Mouse (Mus musculus): ENCODE measurements at regions not wholly inside any gene's neighbourhood (a gene's known extent, or its start where the extent isn't known, plus 50 kb on each side); places are given as distances from the start of the nearest gene placed in this dataset.

- no peak for DNase-seq
- TF ChIP-seq EP300 (IDR thresholded peaks at IDR 0.05; ENCODE audit: insufficient read depth, low read depth, low read length), result no peak
- no peak for TF ChIP-seq POLR2A (IDR thresholded peaks at IDR 0.05; ENCODE audit: insufficient read depth, low read depth, low read length)
- no peak for TF ChIP-seq CTCF (IDR thresholded peaks at IDR 0.05)
- intact Hi-C loops (cut with DNase I), result no loop called here
- 69% methylated on average over 6 of the region's 6 CpGs for WGBS
- H3K27ac ChIP-seq, result no peak overlapping the region
- H3K27me3 ChIP-seq (ENCODE audit: control insufficient read depth, insufficient read depth, low read length), result no peaks in the 10 kb centered on the region
- no peak overlapping the region for H3K4me3 ChIP-seq
- no peaks in the 10 kb centered on the region for H3K79me2 ChIP-seq (replicated peaks; ENCODE audit: control insufficient read depth, insufficient read depth, low read length)
- peaks cover 2% of the 10 kb centered on the region; the same call in 1 of the 2 replicates for H3K36me3 ChIP-seq (ENCODE audit: control insufficient read depth, insufficient read depth, low read length)
- no peak overlapping the region for H3K9ac ChIP-seq (ENCODE audit: low read depth, low read length)
- H3K4me1 ChIP-seq (ENCODE audit: control insufficient read depth, insufficient read depth, low read length), result no peaks in the 10 kb centered on the region; the same call in 1 of the 2 replicates
These were observed 127.9 kb upstream of the Adra1d start for GRCm38 (mm10) chr2:131689996-131690395.

GRCm38 (mm10) chr2:131688282-131688681, 126.2 kb upstream of the Adra1d start:
- H3K9ac ChIP-seq (ENCODE audit: low read depth, low read length), result no peak overlapping the region
- H3K4me3 ChIP-seq, result no peak overlapping the region
- H3K36me3 ChIP-seq (ENCODE audit: control insufficient read depth, insufficient read depth, low read length), result peaks cover 2% of the 10 kb centered on the region; the same call in 1 of the 2 replicates
- WGBS, result 92% methylated on average over 2 of the region's 2 CpGs
- H3K27ac ChIP-seq, result no peak overlapping the region
- no peaks in the 10 kb centered on the region; the same call in 1 of the 2 replicates for H3K4me1 ChIP-seq (ENCODE audit: control insufficient read depth, insufficient read depth, low read length)
- H3K27me3 ChIP-seq (ENCODE audit: control insufficient read depth, insufficient read depth, low read length), result no peaks in the 10 kb centered on the region
- no peak for DNase-seq
- H3K79me2 ChIP-seq (replicated peaks; ENCODE audit: control insufficient read depth, insufficient read depth, low read length), result no peaks in the 10 kb centered on the region
- no peak for TF ChIP-seq EP300 (IDR thresholded peaks at IDR 0.05; ENCODE audit: insufficient read depth, low read depth, low read length)
- no peak for TF ChIP-seq POLR2A (IDR thresholded peaks at IDR 0.05; ENCODE audit: insufficient read depth, low read depth, low read length)
- no peak for TF ChIP-seq CTCF (IDR thresholded peaks at IDR 0.05)
- intact Hi-C loops (cut with DNase I), result no loop called here

- no peak overlapping the region for H3K27ac ChIP-seq
- no peak for DNase-seq
- intact Hi-C loops (cut with DNase I), result no loop called here
- H3K4me3 ChIP-seq, result no peak overlapping the region
- no peaks in the 10 kb centered on the region for H3K27me3 ChIP-seq (ENCODE audit: control insufficient read depth, insufficient read depth, low read length)
- TF ChIP-seq EP300 (IDR thresholded peaks at IDR 0.05; ENCODE audit: insufficient read depth, low read depth, low read length) (no peak), CTCF (IDR thresholded peaks at IDR 0.05) (no peak), POLR2A (IDR thresholded peaks at IDR 0.05; ENCODE audit: insufficient read depth, low read depth, low read length) (no peak)
- H3K79me2 ChIP-seq (replicated peaks; ENCODE audit: control insufficient read depth, insufficient read depth, low read length), result no peaks in the 10 kb centered on the region
- no peak overlapping the region for H3K9ac ChIP-seq (ENCODE audit: low read depth, low read length)
- WGBS, result 76% methylated on average over 2 of the region's 2 CpGs
- peaks cover 5% of the 10 kb centered on the region; the same call in 1 of the 2 replicates for H3K36me3 ChIP-seq (ENCODE audit: control insufficient read depth, insufficient read depth, low read length)
- no peaks in the 10 kb centered on the region; the same call in 1 of the 2 replicates for H3K4me1 ChIP-seq (ENCODE audit: control insufficient read depth, insufficient read depth, low read length)
These were observed 125.4 kb upstream of the Adra1d start for GRCm38 (mm10) chr2:131687449-131687848.

GRCm38 (mm10) chr2:131686748-131687147, 124.7 kb upstream of the Adra1d start:
- Histone ChIP-seq H3K4me1 (ENCODE audit: control insufficient read depth, insufficient read depth, low read length) (no peaks in the 10 kb centered on the region; the same call in 1 of the 2 replicates), H3K27me3 (ENCODE audit: control insufficient read depth, insufficient read depth, low read length) (no peaks in the 10 kb centered on the region), H3K36me3 (ENCODE audit: control insufficient read depth, insufficient read depth, low read length) (peaks cover 5% of the 10 kb centered on the region; the same call in 1 of the 2 replicates), H3K79me2 (replicated peaks; ENCODE audit: control insufficient read depth, insufficient read depth, low read length) (no peaks in the 10 kb centered on the region), H3K4me3 (no peak overlapping the region), H3K9ac (ENCODE audit: low read depth, low read length) (no peak overlapping the region), H3K27ac (peak overlapping the region; percentile 15; the same call in 1 of the 2 replicates)
- intact Hi-C loops (cut with DNase I), result no loop called here
- TF ChIP-seq POLR2A (IDR thresholded peaks at IDR 0.05; ENCODE audit: insufficient read depth, low read depth, low read length), result no peak
- TF ChIP-seq EP300 (IDR thresholded peaks at IDR 0.05; ENCODE audit: insufficient read depth, low read depth, low read length), result no peak
- no peak for TF ChIP-seq CTCF (IDR thresholded peaks at IDR 0.05)
- peak; percentile 44 to 57 for DNase-seq
- WGBS, result 25% methylated on average over 2 of the region's 2 CpGs

GRCm38 (mm10) chr2:131685326-131685725, 123.2 kb upstream of the Adra1d start:
- intact Hi-C loops (cut with DNase I), result no loop called here
- Histone ChIP-seq H3K9ac (ENCODE audit: low read depth, low read length) (no peak overlapping the region), H3K4me3 (no peak overlapping the region), H3K4me1 (ENCODE audit: control insufficient read depth, insufficient read depth, low read length) (no peaks in the 10 kb centered on the region; the same call in 1 of the 2 replicates), H3K79me2 (replicated peaks; ENCODE audit: control insufficient read depth, insufficient read depth, low read length) (no peaks in the 10 kb centered on the region), H3K27me3 (ENCODE audit: control insufficient read depth, insufficient read depth, low read length) (no peaks in the 10 kb centered on the region), H3K27ac (peak overlapping the region; percentile 23), H3K36me3 (ENCODE audit: control insufficient read depth, insufficient read depth, low read length) (peaks cover 5% of the 10 kb centered on the region; the same call in 1 of the 2 replicates)
- TF ChIP-seq POLR2A (IDR thresholded peaks at IDR 0.05; ENCODE audit: insufficient read depth, low read depth, low read length), result no peak
- no peak for TF ChIP-seq EP300 (IDR thresholded peaks at IDR 0.05; ENCODE audit: insufficient read depth, low read depth, low read length)
- no peak for TF ChIP-seq CTCF (IDR thresholded peaks at IDR 0.05)
- peak in 1 of 2 experiments; percentile 12 for DNase-seq
- 32% methylated on average over 3 of the region's 3 CpGs for WGBS

- H3K36me3 ChIP-seq (ENCODE audit: control insufficient read depth, insufficient read depth, low read length), result peaks cover 5% of the 10 kb centered on the region; the same call in 1 of the 2 replicates
- no peaks in the 10 kb centered on the region; the same call in 1 of the 2 replicates for H3K4me1 ChIP-seq (ENCODE audit: control insufficient read depth, insufficient read depth, low read length)
- no peaks in the 10 kb centered on the region for H3K27me3 ChIP-seq (ENCODE audit: control insufficient read depth, insufficient read depth, low read length)
- TF ChIP-seq CTCF (IDR thresholded peaks at IDR 0.05) (no peak), POLR2A (IDR thresholded peaks at IDR 0.05; ENCODE audit: insufficient read depth, low read depth, low read length) (no peak), EP300 (IDR thresholded peaks at IDR 0.05; ENCODE audit: insufficient read depth, low read depth, low read length) (no peak)
- no peaks in the 10 kb centered on the region for H3K79me2 ChIP-seq (replicated peaks; ENCODE audit: control insufficient read depth, insufficient read depth, low read length)
- intact Hi-C loops (cut with DNase I), result loop anchor here (5.0 kb wide), 1 partner anchor 116 kb away; no protein-coding TSS in a partner anchor
- peak in 1 of 2 experiments; percentile 12 for DNase-seq
- WGBS, result 74% methylated on average over 2 of the region's 2 CpGs
- H3K9ac ChIP-seq (ENCODE audit: low read depth, low read length), result no peak overlapping the region
- peak overlapping the region; percentile 68 for H3K27ac ChIP-seq
- H3K4me3 ChIP-seq, result no peak overlapping the region
These were observed 121.7 kb upstream of the Adra1d start for GRCm38 (mm10) chr2:131683734-131684133.
